Mouse (Mus musculus): Measurements from ENCODE around the gene Mapk8ip2. TPM values are rescaled to one million over a fixed set of nuclear protein-coding genes. Genes with fewer than 3 reads are reported as not detected.
A peak's percentile ranks its signal among the peaks of the same experiment; 100 is the strongest.

The Mapk8ip2 gene
- polyA plus RNA-seq, 1 experiment: 0.11 TPM

- peak overlapping the region; percentile 85 for H3K4me3 ChIP-seq (ENCODE audit: control insufficient read depth, insufficient read depth, low read length)
- DNase-seq: peak; percentile 31
- peaks cover 16% of the 10 kb centered on the region for H3K4me1 ChIP-seq (replicated peaks; ENCODE audit: control insufficient read depth, insufficient read depth, low read length)
- WGBS: under 1% methylated on average over 5 of the region's 5 CpGs
- no peaks in the 10 kb centered on the region for H3K36me3 ChIP-seq (ENCODE audit: control insufficient read depth, insufficient read depth, low read length)
- no peaks in the 10 kb centered on the region for H3K27me3 ChIP-seq (ENCODE audit: control insufficient read depth, insufficient read depth, low read length)
- H3K27ac ChIP-seq (ENCODE audit: control insufficient read depth, insufficient read depth, low read length): 0 out of 2 replicates have a peak overlapping the region, but pooled peaks have one; percentile 1
- no peak for TF ChIP-seq CTCF (IDR thresholded peaks at IDR 0.05; ENCODE audit: borderline replicate concordance, control insufficient read depth, extremely low read depth, insufficient read depth, low read length, poor library complexity)
- TF ChIP-seq POLR2A (IDR thresholded peaks at IDR 0.05; ENCODE audit: control insufficient read depth, extremely low read depth, insufficient read depth, low read length, poor library complexity): no peak
Measured at GRCm38 (mm10) chr15:89476475-89476815, 22.7 kb downstream of the Mapk8ip2 start.

GRCm38 (mm10) chr15:89477091-89477491 lies 23.4 kb downstream of the Mapk8ip2 start, which contains the start of gene Arsa:
Arsa (minus strand) TSS chr15:89477425.
- no peaks in the 10 kb centered on the region for H3K36me3 ChIP-seq (ENCODE audit: control insufficient read depth, insufficient read depth, low read length)
- 87% methylated on average over 9 of the region's 9 CpGs for WGBS

GRCm38 (mm10) chr15:89477806-89478205 lies 24.1 kb downstream of the Mapk8ip2 start:
- Histone ChIP-seq H3K4me3 (ENCODE audit: control insufficient read depth, insufficient read depth, low read length) (no peak overlapping the region), H3K36me3 (ENCODE audit: control insufficient read depth, insufficient read depth, low read length) (no peaks in the 10 kb centered on the region), H3K27ac (ENCODE audit: control insufficient read depth, insufficient read depth, low read length) (no peak overlapping the region), H3K27me3 (ENCODE audit: control insufficient read depth, insufficient read depth, low read length) (no peaks in the 10 kb centered on the region), H3K4me1 (replicated peaks; ENCODE audit: control insufficient read depth, insufficient read depth, low read length) (peaks cover 16% of the 10 kb centered on the region)
- DNase-seq: no peak
- TF ChIP-seq CTCF (IDR thresholded peaks at IDR 0.05; ENCODE audit: borderline replicate concordance, control insufficient read depth, extremely low read depth, insufficient read depth, low read length, poor library complexity) (no peak), POLR2A (IDR thresholded peaks at IDR 0.05; ENCODE audit: control insufficient read depth, extremely low read depth, insufficient read depth, low read length, poor library complexity) (no peak)
- 87% methylated on average over 8 of the region's 8 CpGs for WGBS

More at GRCm38 (mm10) chr15:89477091-89477491, 23.4 kb downstream of the Mapk8ip2 start, which contains the start of gene Arsa:
- peaks cover 16% of the 10 kb centered on the region for H3K4me1 ChIP-seq (replicated peaks; ENCODE audit: control insufficient read depth, insufficient read depth, low read length)
- H3K27me3 ChIP-seq (ENCODE audit: control insufficient read depth, insufficient read depth, low read length): no peaks in the 10 kb centered on the region
- 0 out of 2 replicates have a peak within 1 kb of the TSS, but pooled peaks have one; percentile 1 for H3K27ac ChIP-seq (ENCODE audit: control insufficient read depth, insufficient read depth, low read length)
- DNase-seq: no peak
- TF ChIP-seq POLR2A (IDR thresholded peaks at IDR 0.05; ENCODE audit: control insufficient read depth, extremely low read depth, insufficient read depth, low read length, poor library complexity) (no peak), CTCF (IDR thresholded peaks at IDR 0.05; ENCODE audit: borderline replicate concordance, control insufficient read depth, extremely low read depth, insufficient read depth, low read length, poor library complexity) (no peak)
- peak within 1 kb of the TSS; percentile 85 for H3K4me3 ChIP-seq (ENCODE audit: control insufficient read depth, insufficient read depth, low read length)

GRCm38 (mm10) chr15:89478622-89479021 lies 24.9 kb downstream of the Mapk8ip2 start:
- H3K4me3 ChIP-seq (ENCODE audit: control insufficient read depth, insufficient read depth, low read length): no peak overlapping the region
- H3K27ac ChIP-seq (ENCODE audit: control insufficient read depth, insufficient read depth, low read length): no peak overlapping the region
- WGBS: 93% methylated on average over 3 of the region's 3 CpGs
- no peaks in the 10 kb centered on the region for H3K36me3 ChIP-seq (ENCODE audit: control insufficient read depth, insufficient read depth, low read length)
- H3K27me3 ChIP-seq (ENCODE audit: control insufficient read depth, insufficient read depth, low read length): no peaks in the 10 kb centered on the region
- TF ChIP-seq POLR2A (IDR thresholded peaks at IDR 0.05; ENCODE audit: control insufficient read depth, extremely low read depth, insufficient read depth, low read length, poor library complexity) (no peak), CTCF (IDR thresholded peaks at IDR 0.05; ENCODE audit: borderline replicate concordance, control insufficient read depth, extremely low read depth, insufficient read depth, low read length, poor library complexity) (no peak)
- no peak for DNase-seq
- peaks cover 16% of the 10 kb centered on the region for H3K4me1 ChIP-seq (replicated peaks; ENCODE audit: control insufficient read depth, insufficient read depth, low read length)

GRCm38 (mm10) chr15:89480584-89480983 lies 26.9 kb downstream of the Mapk8ip2 start:
- DNase-seq: no peak
- Histone ChIP-seq H3K27me3 (ENCODE audit: control insufficient read depth, insufficient read depth, low read length) (no peaks in the 10 kb centered on the region), H3K4me3 (ENCODE audit: control insufficient read depth, insufficient read depth, low read length) (no peak overlapping the region), H3K27ac (ENCODE audit: control insufficient read depth, insufficient read depth, low read length) (no peak overlapping the region), H3K36me3 (ENCODE audit: control insufficient read depth, insufficient read depth, low read length) (no peaks in the 10 kb centered on the region), H3K4me1 (replicated peaks; ENCODE audit: control insufficient read depth, insufficient read depth, low read length) (peaks cover 5% of the 10 kb centered on the region)
- TF ChIP-seq POLR2A (IDR thresholded peaks at IDR 0.05; ENCODE audit: control insufficient read depth, extremely low read depth, insufficient read depth, low read length, poor library complexity) (no peak), CTCF (IDR thresholded peaks at IDR 0.05; ENCODE audit: borderline replicate concordance, control insufficient read depth, extremely low read depth, insufficient read depth, low read length, poor library complexity) (no peak)
- 91% methylated on average over 8 of the region's 8 CpGs for WGBS

GRCm38 (mm10) chr15:89488182-89488581 lies 34.5 kb downstream of the Mapk8ip2 start:
- H3K4me3 ChIP-seq (ENCODE audit: control insufficient read depth, insufficient read depth, low read length): no peak overlapping the region
- no peaks in the 10 kb centered on the region for H3K36me3 ChIP-seq (ENCODE audit: control insufficient read depth, insufficient read depth, low read length)
- WGBS: 88% methylated on average over 12 of the region's 12 CpGs
- H3K27ac ChIP-seq (ENCODE audit: control insufficient read depth, insufficient read depth, low read length): no peak overlapping the region
- DNase-seq: no peak
- TF ChIP-seq POLR2A (IDR thresholded peaks at IDR 0.05; ENCODE audit: control insufficient read depth, extremely low read depth, insufficient read depth, low read length, poor library complexity) (no peak), CTCF (IDR thresholded peaks at IDR 0.05; ENCODE audit: borderline replicate concordance, control insufficient read depth, extremely low read depth, insufficient read depth, low read length, poor library complexity) (no peak)
- no peaks in the 10 kb centered on the region for H3K4me1 ChIP-seq (replicated peaks; ENCODE audit: control insufficient read depth, insufficient read depth, low read length)
- no peaks in the 10 kb centered on the region for H3K27me3 ChIP-seq (ENCODE audit: control insufficient read depth, insufficient read depth, low read length)

GRCm38 (mm10) chr15:89488611-89489117 lies 35.0 kb downstream of the Mapk8ip2 start:
- H3K27me3 ChIP-seq (ENCODE audit: control insufficient read depth, insufficient read depth, low read length): no peaks in the 10 kb centered on the region
- DNase-seq: no peak
- H3K36me3 ChIP-seq (ENCODE audit: control insufficient read depth, insufficient read depth, low read length): no peaks in the 10 kb centered on the region
- H3K27ac ChIP-seq (ENCODE audit: control insufficient read depth, insufficient read depth, low read length): no peak overlapping the region
- TF ChIP-seq POLR2A (IDR thresholded peaks at IDR 0.05; ENCODE audit: control insufficient read depth, extremely low read depth, insufficient read depth, low read length, poor library complexity) (no peak), CTCF (IDR thresholded peaks at IDR 0.05; ENCODE audit: borderline replicate concordance, control insufficient read depth, extremely low read depth, insufficient read depth, low read length, poor library complexity) (no peak)
- no peaks in the 10 kb centered on the region for H3K4me1 ChIP-seq (replicated peaks; ENCODE audit: control insufficient read depth, insufficient read depth, low read length)
- no peak overlapping the region for H3K4me3 ChIP-seq (ENCODE audit: control insufficient read depth, insufficient read depth, low read length)
- WGBS: 76% methylated on average over 14 of the region's 14 CpGs
